Mouse (Mus musculus) cortical plate, adult 2 months (tissue): ENCODE measurements at regions not wholly inside any gene's neighbourhood (a gene's known extent, or its start where the extent isn't known, plus 50 kb on each side); places are given as distances from the start of the nearest gene placed in this dataset.

Experiments used
- CTCF ChIP-seq: fragments of 200-500 bp; IDR thresholded peaks from 2 replicates; pipeline ENCODE4 v1.5.1; 2011; ENCODE audit warnings: mild to moderate bottlenecking, control low read depth, low read length; ENCODE audit not compliant: insufficient read depth; ENCODE audit errors: extremely low read depth
- POLR2A ChIP-seq: fragments of 200-500 bp; IDR thresholded peaks from 2 replicates; pipeline ENCODE4 v1.6.1; 2011; ENCODE audit warnings: mild to moderate bottlenecking, low read length, control low read depth; ENCODE audit not compliant: insufficient read depth; ENCODE audit errors: extremely low read depth

DNA sequence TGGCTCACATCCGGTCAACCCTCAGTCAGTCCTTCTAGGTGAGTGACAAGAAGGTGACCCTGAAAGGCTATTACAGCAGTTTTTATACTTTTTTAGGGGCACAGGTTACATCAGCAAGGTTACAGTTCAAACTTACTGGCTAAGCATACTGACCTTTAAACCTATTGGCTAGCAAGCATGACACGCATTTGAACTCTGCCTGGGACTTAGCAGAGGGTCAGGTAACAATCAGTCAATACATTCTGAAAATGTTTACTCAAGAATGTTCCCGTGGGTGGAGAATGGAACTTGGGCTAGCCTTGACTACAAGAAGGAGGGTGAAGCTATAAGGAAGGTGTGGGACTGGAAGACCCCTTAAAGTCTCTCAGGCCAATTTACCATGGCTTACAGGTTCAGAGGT, 4986.2 kb upstream of the Gm7489 start:
- TF ChIP-seq CTCF, result no peak
- TF ChIP-seq POLR2A, result no peak
